Comparison of ENCODE assay signal across 15 mouse cellular contexts in the genomic region with DNA sequence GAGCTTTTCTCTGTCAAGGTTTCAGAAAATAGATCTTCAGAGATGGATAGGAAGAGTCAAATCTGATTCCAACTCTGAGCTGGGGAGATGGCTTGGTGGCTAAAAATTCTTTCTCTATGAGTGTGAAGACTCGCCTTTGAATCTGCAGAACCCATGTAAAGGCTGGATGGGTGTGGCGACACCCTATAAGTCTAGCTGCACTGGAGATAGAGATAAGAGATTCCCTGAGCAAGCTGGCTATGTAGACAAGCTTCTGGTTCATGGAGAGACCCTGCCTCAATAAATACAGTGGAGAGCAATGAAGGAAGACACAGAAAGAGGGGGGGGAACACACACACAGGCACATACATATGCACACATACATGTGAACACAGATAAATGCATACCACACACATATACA.
"Had no signal": no experiment of that assay in that cellular context is flagged by ENCODE, and none has a peak within 500 bp of the region (broad histone marks: within the 10 kb centered on the region; RNA-seq: fewer than 3 reads in every experiment).

No protein-coding gene starts in this region.

- H3K36me3 ChIP-seq: limb, embryonic 12.5 days; neural tube, embryonic 15.5 days had no signal

- H3K27me3 ChIP-seq: limb, embryonic 12.5 days; neural tube, embryonic 15.5 days had no signal

- H3K9me3 ChIP-seq: limb, embryonic 12.5 days; neural tube, embryonic 15.5 days had no signal

- H3K4me2 ChIP-seq: limb, embryonic 12.5 days; neural tube, embryonic 15.5 days had no signal

- DNase-seq: kidney, adult 11 months; kidney, adult 9 months; kidney, postnatal 36 days; layer of hippocampus, adult 9-11 months; layer of hippocampus, postnatal 36 days; lung, adult 18-20 months; midbrain, embryonic 14.5 days; right cerebral cortex, postnatal 4 days; spleen, adult 18-20 months; thymus, adult 18-20 months; thymus, postnatal 14 days had no signal

- H3K27ac ChIP-seq: kidney, postnatal 0 days; limb, embryonic 12.5 days; neural tube, embryonic 15.5 days had no signal

- H3K9ac ChIP-seq: limb, embryonic 12.5 days; neural tube, embryonic 15.5 days had no signal

- H3K4me3 ChIP-seq: limb, embryonic 12.5 days; myocyte; neural tube, embryonic 15.5 days had no signal
